Mouse (Mus musculus) megakaryocyte, embryonic 14.5 days (primary cell): ENCODE measurements around the gene Btc.

Source experiments
- FLI1 ChIP-seq: IDR thresholded peaks from 2 replicates; pipeline ENCODE4 v1.6.1; 2012; ENCODE audit warnings: low read length, inconsistent platforms, mixed read lengths
- GATA1 ChIP-seq: IDR thresholded peaks from 3 replicates; pipeline ENCODE4 v1.6.1; 2012; ENCODE audit warnings: mixed read lengths, low read length, inconsistent platforms, borderline replicate concordance

DNA sequence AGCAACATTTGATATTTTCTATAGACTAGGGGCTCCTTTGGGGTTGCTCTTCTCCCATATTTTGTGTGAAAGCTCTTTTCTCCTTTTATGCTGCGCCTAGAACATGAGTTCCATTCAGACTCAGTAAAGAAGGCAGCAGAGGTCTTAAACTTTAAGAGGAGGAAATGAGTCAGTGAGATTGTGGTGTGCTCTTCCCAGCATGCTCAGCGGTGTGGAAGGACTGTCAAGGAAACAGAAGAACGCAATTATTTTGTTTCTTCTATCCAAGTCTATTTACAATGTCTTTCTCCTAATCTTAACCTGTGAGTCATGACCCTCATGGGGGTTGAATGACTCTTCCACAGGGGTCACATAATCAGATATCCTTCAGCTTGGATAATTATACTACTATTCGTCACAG lies 82.4 kb downstream of the Btc start:
- TF ChIP-seq GATA1 (no peak), FLI1 (no peak)
